Mouse (Mus musculus) monocyte, adult 59 days (primary cell): Measurements from ENCODE around the gene Olfr750. TPM values are rescaled to one million over a fixed set of nuclear protein-coding genes. Genes with fewer than 3 reads are reported as not detected.

Experiments
- total RNA-seq, 2 experiments: library from RNA; stranded (reverse); gene quantifications; one replicate each; pipeline ENCODE4 v1.2.4; 2023

Gene Olfr750
- total RNA-seq: not detected

DNA sequence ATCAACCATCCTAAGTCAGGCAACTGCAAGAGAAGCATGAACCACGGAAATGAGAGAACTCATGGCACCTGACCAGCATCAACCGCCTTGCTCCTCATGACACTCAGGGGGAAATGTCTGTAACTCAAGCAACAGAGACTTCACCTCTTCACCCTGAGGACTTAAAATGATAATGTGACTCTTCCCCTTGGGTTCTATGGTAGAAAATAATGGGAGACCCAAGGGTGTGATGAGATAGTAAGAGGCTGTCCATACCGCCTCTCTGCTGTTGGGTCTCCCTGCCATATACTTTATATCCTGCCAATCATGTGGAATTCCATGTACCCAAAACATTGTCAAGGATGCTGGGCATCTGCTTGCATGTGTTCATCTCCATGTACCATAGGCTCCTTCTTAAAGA, at the start of gene Olfr750:
TSS of gene Olfr750 (minus strand) at position 101 of the 400 bp plus-strand sequence.

DNA sequence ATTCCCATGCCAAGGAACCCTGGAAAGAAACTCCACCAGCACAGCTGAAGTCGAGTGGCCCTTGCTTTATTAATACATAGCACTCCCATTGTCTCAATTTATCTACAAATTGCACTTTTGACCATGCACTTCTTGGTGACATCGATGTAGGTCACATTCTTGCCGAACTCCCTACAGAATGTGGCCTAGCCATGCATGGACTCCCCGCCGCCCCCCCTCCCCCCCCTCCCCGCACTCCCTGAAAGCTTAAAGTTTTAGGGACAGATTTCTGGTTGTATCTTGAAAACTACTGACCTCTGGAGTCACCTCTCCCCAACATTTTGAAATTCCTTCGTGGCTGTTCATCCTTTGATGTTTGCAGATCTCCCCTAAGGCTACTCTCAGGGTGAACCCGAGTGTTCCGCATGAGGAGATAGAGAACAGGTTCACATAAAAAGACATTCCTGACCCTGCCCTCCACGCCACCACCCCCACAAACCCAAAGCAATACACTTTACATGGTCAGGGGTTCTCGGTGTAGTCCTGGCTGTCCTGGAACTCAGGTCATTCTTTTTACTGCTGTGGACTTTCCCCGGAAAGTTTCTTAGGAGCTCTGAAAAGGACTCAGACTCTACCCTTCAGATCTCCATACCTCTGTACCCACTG, 39.8 kb upstream of the Olfr750 start, which contains the start of gene Eddm3b:
TSS of gene Eddm3b (plus strand) at position 511 of the 645 bp plus-strand sequence.

DNA sequence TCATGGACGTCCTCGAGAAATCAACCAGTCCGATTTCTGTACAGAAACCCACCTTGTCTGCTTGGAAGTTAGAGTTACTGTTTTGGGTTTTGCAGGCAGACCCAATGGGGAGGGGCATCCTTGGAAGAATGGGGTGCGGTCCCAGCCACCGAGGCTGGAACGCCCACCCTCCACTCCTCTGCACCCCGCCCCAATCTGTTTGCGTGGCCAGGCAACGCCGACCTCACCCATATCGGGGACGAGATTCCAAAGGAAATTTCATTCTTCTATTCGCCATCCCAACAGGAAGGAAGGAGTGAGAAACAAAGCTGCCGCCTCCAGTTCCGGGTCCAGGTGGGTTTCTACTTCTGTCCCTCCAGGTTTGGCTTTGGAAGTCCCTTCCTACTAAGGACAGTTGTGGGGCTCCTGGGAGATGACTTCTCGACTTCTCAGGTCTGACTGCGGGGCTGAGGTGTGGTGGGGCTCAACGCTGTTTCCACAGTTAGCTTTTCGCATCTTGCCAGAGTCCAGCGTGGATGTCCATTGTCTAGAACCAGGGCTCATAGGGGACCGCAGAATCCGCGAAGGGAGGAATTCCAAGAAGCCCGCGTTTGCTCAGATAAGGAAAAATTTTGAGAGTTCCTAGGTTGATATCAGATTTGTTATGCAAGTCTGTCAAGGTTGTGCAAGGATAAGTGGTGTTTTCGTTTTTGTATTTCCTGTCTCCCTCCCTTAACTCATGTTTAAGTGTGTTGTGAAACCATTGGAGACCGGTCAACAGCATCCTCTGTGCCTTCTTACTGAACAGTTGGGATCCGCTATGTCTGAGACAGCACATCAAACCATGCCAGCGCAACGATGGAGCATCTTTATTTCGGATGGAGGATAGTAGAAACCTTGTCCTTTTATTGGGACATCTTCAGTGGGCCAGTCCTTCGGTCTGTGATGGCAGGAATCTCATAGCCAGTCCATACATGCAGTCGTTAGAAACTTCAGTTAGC, 17.0 kb upstream of the Olfr750 start, which contains the start of the genes Rnase4 and Ang:
TSS of gene Rnase4 (plus strand) at position 157 of the 980 bp plus-strand sequence.
TSS of gene Ang (plus strand) at position 230 of the 980 bp plus-strand sequence.

DNA sequence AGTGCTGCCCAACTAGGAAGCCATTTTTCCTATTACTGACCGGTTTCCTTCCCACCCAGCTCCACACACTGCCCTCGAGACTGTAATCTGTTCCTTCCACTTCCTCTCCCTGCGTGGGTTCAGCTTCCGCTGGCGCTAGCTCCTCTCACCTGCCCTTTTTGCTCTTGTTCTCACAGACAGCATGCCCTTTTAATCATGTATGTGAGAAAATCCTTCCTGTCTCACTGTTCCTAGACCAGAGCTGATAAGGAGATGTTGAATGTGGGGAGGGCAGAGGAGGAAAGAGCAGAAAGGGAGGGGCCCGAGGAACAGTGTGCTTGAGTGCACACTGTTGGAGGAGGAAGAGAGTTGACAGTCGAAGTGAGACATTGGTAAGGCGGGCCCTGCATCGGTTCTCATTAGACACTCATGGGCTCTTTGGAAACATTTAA, 16.8 kb downstream of the Olfr750 start, which contains the start of gene Rnase12:
TSS of gene Rnase12 (minus strand) at position 261 of the 431 bp plus-strand sequence.

DNA sequence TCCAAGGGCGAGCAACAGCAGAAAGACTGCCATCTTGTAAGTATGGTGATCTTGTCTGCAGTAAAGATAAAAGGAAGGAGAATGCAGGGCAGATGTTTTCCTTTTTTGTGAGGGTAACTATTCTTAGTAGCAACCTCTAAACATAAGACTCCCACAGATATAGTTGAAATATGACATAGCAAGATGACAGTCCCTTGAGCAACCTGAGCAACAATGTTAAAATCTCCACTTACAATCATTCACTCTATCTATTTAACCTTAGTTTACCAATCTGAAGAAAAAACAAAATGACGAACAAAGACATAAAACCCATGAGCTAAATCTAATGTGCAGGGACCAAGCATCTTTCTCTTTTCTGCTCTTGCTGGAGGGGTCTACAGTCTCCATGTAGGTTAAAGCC, 24.2 kb downstream of the Olfr750 start, which contains the start of gene Rnase11:
TSS of gene Rnase11 (minus strand) at position 101 of the 400 bp plus-strand sequence.

DNA sequence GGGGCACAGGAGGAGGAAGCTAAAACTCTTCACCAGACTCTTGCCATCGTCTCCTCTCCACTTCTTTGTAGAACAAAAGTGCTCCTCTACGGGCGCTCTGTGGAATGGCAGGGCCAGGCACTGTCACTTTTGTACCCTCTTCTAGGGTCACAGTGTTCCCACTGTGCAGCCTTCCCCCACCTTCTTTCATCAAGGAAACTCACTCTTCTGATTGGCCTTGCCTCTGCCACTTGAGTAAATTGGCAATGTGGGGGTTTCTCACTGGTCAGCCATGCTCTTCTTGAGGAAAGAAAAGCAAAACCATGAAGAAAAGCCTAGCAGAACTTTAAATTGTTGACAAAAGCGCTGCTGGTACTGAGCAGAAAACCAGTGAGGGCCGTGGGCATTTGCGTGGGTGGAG, 32.5 kb downstream of the Olfr750 start, which contains the start of gene Rnase9:
TSS of gene Rnase9 (minus strand) at position 101 of the 400 bp plus-strand sequence.

Other genes with a start within 250 kb of the Olfr750 start
- gene Tep1, start 203.9 kb downstream of the Olfr750 start, total RNA-seq: 100 to 1,000 TPM; 191 to 197 TPM
- gene Klhl33, start 176.9 kb downstream of the Olfr750 start, total RNA-seq: under 1 TPM; 0.79 to 0.94 TPM
- gene Osgep, start 149.5 kb downstream of the Olfr750 start, total RNA-seq: 10 to 100 TPM; 43.9 to 48.1 TPM
- 10 to 100 TPM; 26.9 to 33.2 TPM for gene Apex1, start 149.5 kb downstream of the Olfr750 start, total RNA-seq
- 100 to 1,000 TPM; 146 TPM for gene Pip4p1, start 143.6 kb downstream of the Olfr750 start, total RNA-seq
- 10 to 100 TPM; 71.3 to 77.4 TPM for gene Pnp, start 143.4 kb downstream of the Olfr750 start, total RNA-seq
- 10 to 100 TPM; 60.0 to 85.2 TPM for gene Gm49342, start 129.9 kb downstream of the Olfr750 start, total RNA-seq
- 1 to 10 TPM; 3.4 to 4.7 TPM for gene Pnp2, start 118.4 kb downstream of the Olfr750 start, total RNA-seq
- gene Rnase10, start 66.7 kb downstream of the Olfr750 start, total RNA-seq: not detected
- not detected for gene Rnase9, start 32.6 kb downstream of the Olfr750 start, total RNA-seq
- not detected for gene Rnase11, start 24.3 kb downstream of the Olfr750 start, total RNA-seq
- 1 to 10 TPM; 1.8 to 3.1 TPM for gene Rnase12, start 16.8 kb downstream of the Olfr750 start, total RNA-seq
- gene Rnase4, start 16.6 kb upstream of the Olfr750 start, total RNA-seq: 10 to 100 TPM; 19.2 to 20.8 TPM
- 1 to 10 TPM; 8.5 to 9.2 TPM for gene Ang, start 16.7 kb upstream of the Olfr750 start, total RNA-seq
- gene Eddm3b, start 40.0 kb upstream of the Olfr750 start, total RNA-seq: not detected
- 100 to 1,000 TPM; 121 to 138 TPM for gene Rnase6, start 49.5 kb upstream of the Olfr750 start, total RNA-seq
- under 1 TPM; 0.50 to 0.73 TPM for gene Rnase1, start 72.3 kb upstream of the Olfr750 start, total RNA-seq
- 1 to 10 TPM; 1.2 to 1.4 TPM for gene Rnase2b, start 87.8 kb upstream of the Olfr750 start, total RNA-seq
- gene Ang2, start 124.7 kb upstream of the Olfr750 start, total RNA-seq: not detected
- not detected for gene Ear14, start 129.0 kb upstream of the Olfr750 start, total RNA-seq
- 10 to 100 TPM; 33.8 to 34.0 TPM for gene Rnase2a, start 181.7 kb upstream of the Olfr750 start, total RNA-seq